8 mouse cellular contexts compared by ENCODE assay signal in genomic region chr14:21501048-21501657, GRCm38 (mm10). TPM values are rescaled to one million over a fixed set of nuclear protein-coding genes. Genes with fewer than 3 reads are reported as not detected.
A peak's percentile ranks its signal among the peaks of the same experiment; 100 is the strongest.
DNase-seq lines count a peak whose midpoint lies in the region; ATAC-seq lines count a peak whose summit lies in the region.

No protein-coding gene starts in this region.

- H3K4me3 ChIP-seq in heart, embryonic 12.5 days, result peak overlapping the region; percentile 80

- H3K4me1 ChIP-seq in heart, embryonic 12.5 days (replicated peaks), result peaks cover 44% of the 10 kb centered on the region

- H3K9me3 ChIP-seq in heart, embryonic 12.5 days (replicated peaks), result no peaks in the 10 kb centered on the region

- H3K27me3 ChIP-seq in heart, embryonic 12.5 days (replicated peaks), result no peaks in the 10 kb centered on the region

- H3K36me3 ChIP-seq in heart, embryonic 12.5 days, result peaks cover 4% of the 10 kb centered on the region

- peak overlapping the region; percentile 67 for H3K4me2 ChIP-seq in heart, embryonic 12.5 days

- ATAC-seq in heart, embryonic 12.5 days (ENCODE audit: insufficient number of reproducible peaks, low FRiP score), result peak; percentile 76
- peak; percentile 67 for ATAC-seq in megakaryocyte, adult 5-6 weeks (ENCODE audit: poor library complexity, severe bottlenecking)

- WGBS in heart, embryonic 12.5 days, result 1% methylated on average over 25 of the region's 38 CpGs

- DNase-seq in B cell, adult 2 months, result peak; percentile 90 to 91
- peak; percentile 92 for DNase-seq in R1 (ENCODE audit: low read depth, low spot score)
- peak; percentile 95 for DNase-seq in embryo, embryonic 10.5 days (ENCODE audit: low spot score)
- peak; percentile 93 for DNase-seq in kidney, postnatal 14 days
- DNase-seq in skeletal muscle tissue, adult 2 months (ENCODE audit: low read depth, low spot score), result peak; percentile 92
- no peak for DNase-seq in layer of hippocampus, adult 9-11 months

- H3K9ac ChIP-seq in heart, embryonic 12.5 days, result peak overlapping the region; percentile 82

- peak overlapping the region; percentile 95 for H3K27ac ChIP-seq in heart, embryonic 12.5 days (ENCODE audit: poor library complexity, severe bottlenecking)

RNA-seq across cellular contexts. Expression of gene Kat6b, which starts 19.9 kb away (rescaled TPM):
- 12.2 and 15.9 TPM in 2 replicates for polyA plus RNA-seq in heart, embryonic 12.5 days (2016; fragmentation: Nextera tagmentation; extraction: Ambion mirVana)
- total RNA-seq in megakaryocyte, adult 5-6 weeks (2015), result 12.9 and 13.0 TPM in 2 replicates
- total RNA-seq in megakaryocyte, adult 5-6 weeks (2017), result 6.1 and 6.5 TPM in 2 replicates
